Mouse (Mus musculus) kidney, adult 2 months (tissue): ENCODE measurements around the gene Morn1.

Experiments used
- CTCF ChIP-seq: fragments of 200-500 bp; conservative IDR thresholded peaks from 2 replicates; pipeline ENCODE4 v1.5.1; 2011; ENCODE audit warnings: low read depth, mild to moderate bottlenecking, control low read depth, low read length, moderate library complexity, mixed read lengths; ENCODE audit not compliant: insufficient read depth, insufficient read length
- POLR2A ChIP-seq: fragments of 200-500 bp; IDR thresholded peaks from one replicate; pipeline ENCODE4 v1.6.1; 2011; ENCODE audit warnings: low read depth, low read length, control low read depth

DNA sequence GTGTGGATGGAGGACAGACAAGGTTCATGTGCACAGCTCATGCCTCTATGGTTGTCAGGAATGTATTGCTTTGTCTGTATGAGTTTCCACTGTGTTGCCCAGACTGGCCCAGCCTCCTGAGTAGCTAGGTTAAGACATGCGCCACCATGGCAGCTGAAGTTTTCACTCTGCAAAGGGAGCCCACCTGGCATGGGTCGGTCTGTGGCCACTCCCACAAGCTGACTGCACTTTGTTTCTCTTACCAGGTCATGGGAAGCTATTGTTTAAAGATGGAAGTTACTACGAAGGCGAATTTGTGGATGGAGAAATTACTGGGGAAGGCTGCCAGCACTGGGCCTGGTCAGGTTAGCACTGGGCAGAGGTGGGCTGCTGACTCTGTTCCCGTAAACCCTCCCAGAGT lies 2.9 kb downstream of the Morn1 start:
- no peak for TF ChIP-seq POLR2A
- no peak for TF ChIP-seq CTCF
